Mouse (Mus musculus): ENCODE data around the gene Mbnl1.

- TF ChIP-seq CTCF (IDR thresholded peaks at IDR 0.05; ENCODE audit: low read depth, low read length) (no peak), POLR2A (IDR thresholded peaks at IDR 0.05; ENCODE audit: borderline replicate concordance, low read depth, low read length) (no peak)
These were observed 87.1 kb downstream of the Mbnl1 start for GRCm38 (mm10) chr3:60559762-60560161.

Data from bone marrow macrophage, adult 2 months (primary cell).